Mouse (Mus musculus): ENCODE data around the gene Inhbe.

- TF ChIP-seq CTCF (IDR thresholded peaks at IDR 0.05) = no peak
- no peak for TF ChIP-seq EP300 (IDR thresholded peaks at IDR 0.05)
Observed at GRCm38 (mm10) chr10:127337536-127338099, 16.6 kb downstream of the Inhbe start.
